Mouse (Mus musculus): ENCODE measurements around the gene Ripor2. TPM values are rescaled to one million over a fixed set of nuclear protein-coding genes. Genes with fewer than 3 reads are reported as not detected.

Gene Ripor2
- polyA plus RNA-seq, 1 experiment, result 41.4 TPM

DNA sequence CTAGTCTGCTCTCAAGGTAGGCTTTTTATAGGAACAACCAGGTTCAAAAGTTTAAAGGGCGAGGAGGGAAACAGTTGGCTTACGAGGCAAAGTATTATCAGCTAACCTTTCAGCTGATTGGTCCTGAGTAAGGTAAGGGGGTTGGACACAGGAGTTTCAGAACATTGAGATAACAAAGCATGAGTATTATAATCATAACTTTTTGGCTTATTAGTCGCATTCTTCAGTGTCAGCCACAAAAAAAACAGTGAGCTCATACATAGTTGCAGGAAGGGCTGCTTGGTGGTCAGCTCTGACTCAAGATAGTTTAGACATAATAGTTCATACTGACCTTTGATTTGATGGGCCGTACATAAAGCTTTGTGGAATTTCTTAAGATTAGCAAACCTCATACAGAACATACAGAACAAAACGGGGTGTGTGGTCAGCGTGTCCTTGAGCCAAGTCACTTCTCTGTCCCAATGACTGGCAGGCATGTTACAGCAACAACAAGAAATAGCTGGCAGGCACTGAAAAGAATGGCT lies 153.7 kb downstream of the Ripor2 start:
- no peak overlapping the region for H3K27ac ChIP-seq (ENCODE audit: control insufficient read depth, insufficient read depth, low read depth, low read length, poor library complexity)
- no peaks in the 10 kb centered on the region for H3K4me1 ChIP-seq (ENCODE audit: control insufficient read depth, insufficient read depth, low read length)
- WGBS, result 75% methylated on average over 6 of the region's 6 CpGs
- no peak for TF ChIP-seq CTCF (IDR thresholded peaks at IDR 0.05; ENCODE audit: control insufficient read depth, insufficient read depth, low read length)
- no peak for TF ChIP-seq POLR2A (IDR thresholded peaks at IDR 0.05; ENCODE audit: borderline replicate concordance, control insufficient read depth, low read depth, low read length)
- no peak overlapping the region for H3K4me3 ChIP-seq (replicated peaks; ENCODE audit: control insufficient read depth, low read depth, low read length)

- Histone ChIP-seq H3K27ac (ENCODE audit: control insufficient read depth, insufficient read depth, low read depth, low read length, poor library complexity) (no peak within 1 kb of the TSS), H3K4me1 (ENCODE audit: control insufficient read depth, insufficient read depth, low read length) (no peaks in the 10 kb centered on the region), H3K4me3 (replicated peaks; ENCODE audit: control insufficient read depth, low read depth, low read length) (no peak within 1 kb of the TSS)
- WGBS, result 89% methylated on average over 10 of the region's 10 CpGs
- TF ChIP-seq CTCF (IDR thresholded peaks at IDR 0.05; ENCODE audit: control insufficient read depth, insufficient read depth, low read length), result no peak
- TF ChIP-seq POLR2A (IDR thresholded peaks at IDR 0.05; ENCODE audit: borderline replicate concordance, control insufficient read depth, low read depth, low read length), result no peak
Observed at GRCm38 (mm10) chr13:24741028-24741427, 159.0 kb downstream of the Ripor2 start, which contains the start of gene Armh2. Gene Armh2 (plus strand): TSS chr13:24741232.

DNA sequence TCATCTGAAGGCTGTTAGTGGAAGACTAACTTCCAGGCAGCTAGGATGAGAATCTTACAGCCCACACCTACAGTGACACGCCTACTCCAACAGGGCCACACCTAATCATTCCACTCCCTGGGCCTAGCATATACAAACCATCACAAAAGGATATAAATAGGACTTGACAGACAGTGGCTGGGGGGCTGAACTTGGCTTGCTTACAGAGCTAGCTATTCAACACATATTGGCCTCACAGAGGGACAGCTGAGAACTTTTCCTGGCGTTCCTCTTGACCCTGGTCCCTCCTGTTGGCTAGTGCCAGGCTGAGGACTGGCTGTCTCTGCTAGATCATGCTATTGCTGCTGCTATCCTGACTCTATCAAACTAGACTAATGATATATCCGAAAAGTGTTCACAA lies 165.8 kb downstream of the Ripor2 start:
- 85% methylated on average over 3 of the region's 3 CpGs for WGBS
- TF ChIP-seq CTCF (IDR thresholded peaks at IDR 0.05; ENCODE audit: control insufficient read depth, insufficient read depth, low read length) (no peak), POLR2A (IDR thresholded peaks at IDR 0.05; ENCODE audit: borderline replicate concordance, control insufficient read depth, low read depth, low read length) (no peak)
- no peak overlapping the region for H3K4me3 ChIP-seq (replicated peaks; ENCODE audit: control insufficient read depth, low read depth, low read length)

GRCm38 (mm10) chr13:24750807-24751206 lies 168.8 kb downstream of the Ripor2 start:
- H3K4me3 ChIP-seq (replicated peaks; ENCODE audit: control insufficient read depth, low read depth, low read length), result no peak overlapping the region
- H3K27ac ChIP-seq (ENCODE audit: control insufficient read depth, insufficient read depth, low read depth, low read length, poor library complexity), result no peak overlapping the region
- H3K4me1 ChIP-seq (ENCODE audit: control insufficient read depth, insufficient read depth, low read length), result no peaks in the 10 kb centered on the region
- 91% methylated on average over 8 of the region's 8 CpGs for WGBS
- no peak for TF ChIP-seq CTCF (IDR thresholded peaks at IDR 0.05; ENCODE audit: control insufficient read depth, insufficient read depth, low read length)
- no peak for TF ChIP-seq POLR2A (IDR thresholded peaks at IDR 0.05; ENCODE audit: borderline replicate concordance, control insufficient read depth, low read depth, low read length)

More for the DNA sequence above, 165.8 kb downstream of the Ripor2 start:
- Histone ChIP-seq H3K27ac (ENCODE audit: control insufficient read depth, insufficient read depth, low read depth, low read length, poor library complexity) (no peak overlapping the region), H3K4me1 (ENCODE audit: control insufficient read depth, insufficient read depth, low read length) (no peaks in the 10 kb centered on the region)

DNA sequence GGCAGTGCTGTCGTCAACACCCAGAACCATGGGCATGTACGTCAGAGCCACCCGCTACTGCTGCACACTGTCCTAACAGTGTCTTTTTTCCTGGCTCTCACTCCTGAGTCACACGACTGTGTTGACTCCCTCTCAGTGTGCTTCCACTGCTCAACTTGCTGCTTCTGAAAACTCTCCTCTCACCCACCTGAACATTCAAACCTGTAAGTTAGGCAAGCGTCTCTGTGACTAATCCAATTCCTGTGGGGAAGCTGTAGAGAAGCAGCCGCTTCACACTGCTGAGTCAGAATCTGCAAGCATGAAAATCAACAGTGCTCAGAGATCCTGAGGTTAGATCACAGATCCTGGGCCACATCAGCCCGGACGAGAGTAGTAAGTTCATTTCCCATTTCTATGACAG lies 169.4 kb downstream of the Ripor2 start:
- no peak overlapping the region for H3K27ac ChIP-seq (ENCODE audit: control insufficient read depth, insufficient read depth, low read depth, low read length, poor library complexity)
- no peak overlapping the region for H3K4me3 ChIP-seq (replicated peaks; ENCODE audit: control insufficient read depth, low read depth, low read length)
- TF ChIP-seq CTCF (IDR thresholded peaks at IDR 0.05; ENCODE audit: control insufficient read depth, insufficient read depth, low read length) (no peak), POLR2A (IDR thresholded peaks at IDR 0.05; ENCODE audit: borderline replicate concordance, control insufficient read depth, low read depth, low read length) (no peak)
- 88% methylated on average over 8 of the region's 8 CpGs for WGBS
- H3K4me1 ChIP-seq (ENCODE audit: control insufficient read depth, insufficient read depth, low read length), result no peaks in the 10 kb centered on the region

GRCm38 (mm10) chr13:24756756-24757155 lies 174.8 kb downstream of the Ripor2 start:
- 91% methylated on average over 3 of the region's 3 CpGs for WGBS
- no peak overlapping the region for H3K27ac ChIP-seq (ENCODE audit: control insufficient read depth, insufficient read depth, low read depth, low read length, poor library complexity)
- H3K4me3 ChIP-seq (replicated peaks; ENCODE audit: control insufficient read depth, low read depth, low read length), result no peak overlapping the region
- no peaks in the 10 kb centered on the region; the same call in 1 of the 2 replicates for H3K4me1 ChIP-seq (ENCODE audit: control insufficient read depth, insufficient read depth, low read length)
- TF ChIP-seq POLR2A (IDR thresholded peaks at IDR 0.05; ENCODE audit: borderline replicate concordance, control insufficient read depth, low read depth, low read length) (no peak), CTCF (IDR thresholded peaks at IDR 0.05; ENCODE audit: control insufficient read depth, insufficient read depth, low read length) (no peak)

DNA sequence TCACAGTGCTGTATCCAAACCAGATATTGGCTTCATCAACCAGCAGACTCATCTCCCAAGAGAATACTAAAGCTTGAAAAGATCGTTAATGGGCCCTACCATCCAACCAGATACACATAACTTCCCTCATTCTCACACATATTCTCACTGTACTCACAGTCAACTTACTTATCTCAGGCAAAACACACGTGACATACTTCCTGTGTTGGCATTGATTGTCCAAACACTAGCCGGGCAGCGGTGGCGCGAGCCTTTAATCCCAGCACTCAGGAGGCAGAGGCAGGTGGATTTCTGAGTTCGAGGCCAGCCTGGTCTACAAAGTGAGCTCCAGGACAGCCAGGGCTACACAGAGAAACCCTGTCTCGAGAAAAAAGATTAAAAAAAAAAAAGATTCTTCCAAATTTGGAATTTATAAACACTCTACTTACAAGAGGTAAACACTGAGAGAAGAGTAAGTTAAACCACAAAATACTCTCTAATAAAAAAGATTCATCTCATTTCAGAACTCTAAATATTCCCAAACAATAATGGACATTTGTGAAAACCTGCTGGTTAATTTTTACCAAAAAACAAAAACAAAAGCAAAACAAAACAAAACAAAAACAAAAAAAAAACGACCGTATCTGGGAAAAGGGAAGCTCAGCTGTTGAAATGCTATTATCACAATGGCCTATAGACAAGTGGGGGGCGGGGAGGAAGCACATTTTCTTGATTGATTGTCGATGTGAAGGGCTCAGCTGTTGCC lies 176.0 kb downstream of the Ripor2 start:
- peaks cover 1% of the 10 kb centered on the region for H3K4me1 ChIP-seq (ENCODE audit: control insufficient read depth, insufficient read depth, low read length)
- no peak overlapping the region for H3K27ac ChIP-seq (ENCODE audit: control insufficient read depth, insufficient read depth, low read depth, low read length, poor library complexity)
- H3K4me3 ChIP-seq (replicated peaks; ENCODE audit: control insufficient read depth, low read depth, low read length), result no peak overlapping the region
- TF ChIP-seq CTCF (IDR thresholded peaks at IDR 0.05; ENCODE audit: control insufficient read depth, insufficient read depth, low read length) (no peak), POLR2A (IDR thresholded peaks at IDR 0.05; ENCODE audit: borderline replicate concordance, control insufficient read depth, low read depth, low read length) (no peak)
- WGBS, result 64% methylated on average over 12 of the region's 12 CpGs

- Histone ChIP-seq H3K4me3 (replicated peaks; ENCODE audit: control insufficient read depth, low read depth, low read length) (peak overlapping the region; percentile 13), H3K27ac (ENCODE audit: control insufficient read depth, insufficient read depth, low read depth, low read length, poor library complexity) (no peak overlapping the region), H3K4me1 (ENCODE audit: control insufficient read depth, insufficient read depth, low read length) (peaks cover 1% of the 10 kb centered on the region)
- WGBS, result 73% methylated on average over 10 of the region's 10 CpGs
- no peak for TF ChIP-seq POLR2A (IDR thresholded peaks at IDR 0.05; ENCODE audit: borderline replicate concordance, control insufficient read depth, low read depth, low read length)
- no peak for TF ChIP-seq CTCF (IDR thresholded peaks at IDR 0.05; ENCODE audit: control insufficient read depth, insufficient read depth, low read length)
Observed at GRCm38 (mm10) chr13:24759451-24759850, 177.5 kb downstream of the Ripor2 start.

All from bone marrow, adult 2 months (tissue).